Mouse (Mus musculus) cortical plate, adult 2 months (tissue): Measurements from ENCODE around the gene Kcng4.

Source experiments
- CTCF ChIP-seq: fragments of 200-500 bp; IDR thresholded peaks from 2 replicates; pipeline ENCODE4 v1.5.1; 2011; ENCODE audit warnings: mild to moderate bottlenecking, control low read depth, low read length; ENCODE audit not compliant: insufficient read depth; ENCODE audit errors: extremely low read depth
- POLR2A ChIP-seq: fragments of 200-500 bp; IDR thresholded peaks from 2 replicates; pipeline ENCODE4 v1.6.1; 2011; ENCODE audit warnings: mild to moderate bottlenecking, low read length, control low read depth; ENCODE audit not compliant: insufficient read depth; ENCODE audit errors: extremely low read depth

DNA sequence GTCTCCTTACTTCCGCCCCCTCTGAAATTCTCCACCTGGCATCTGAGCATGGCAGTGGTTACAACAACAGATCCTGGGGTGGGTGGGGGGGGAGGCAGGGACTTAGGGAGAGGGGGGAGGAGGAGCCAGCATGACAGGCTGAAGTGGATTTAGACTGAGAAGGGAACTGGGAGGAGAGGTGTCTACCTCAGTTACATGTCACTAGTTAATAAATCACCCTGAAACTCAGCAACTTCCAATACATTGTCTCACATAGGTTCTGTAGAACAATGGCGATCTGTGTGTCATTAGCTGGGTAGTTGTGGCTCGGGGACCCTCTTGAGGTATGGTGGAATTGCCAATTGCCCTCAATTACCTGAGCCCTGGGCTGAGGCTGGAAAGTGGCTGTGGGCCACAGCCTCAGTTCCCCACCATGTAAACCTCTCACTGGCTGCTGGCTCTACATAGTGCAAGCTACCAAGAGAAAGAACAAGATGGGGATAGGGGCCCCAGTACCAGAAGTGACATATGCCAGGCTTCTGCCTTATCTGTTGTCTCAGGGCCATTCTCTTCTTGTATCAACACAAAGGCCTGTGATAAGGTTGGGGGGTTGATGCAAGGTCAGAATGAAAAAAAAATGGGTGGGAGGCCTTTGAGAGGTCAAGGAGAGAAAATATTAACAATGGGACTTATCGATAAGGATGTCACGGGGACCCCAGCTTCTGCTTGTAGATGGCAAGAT is 54.9 kb downstream of the Kcng4 start:
- TF ChIP-seq CTCF (no peak), POLR2A (no peak)
